Mouse (Mus musculus) lung, postnatal 25 days (tissue): ENCODE results near the gene 2310007B03Rik.
A peak's percentile ranks its signal among the peaks of the same experiment; 100 is the strongest.

Source experiments
- DNase-seq: peaks from one replicate; pipeline ENCODE4 v3.0.0; 2022; ENCODE audit warnings: low spot score

Gene 2310007B03Rik

DNA sequence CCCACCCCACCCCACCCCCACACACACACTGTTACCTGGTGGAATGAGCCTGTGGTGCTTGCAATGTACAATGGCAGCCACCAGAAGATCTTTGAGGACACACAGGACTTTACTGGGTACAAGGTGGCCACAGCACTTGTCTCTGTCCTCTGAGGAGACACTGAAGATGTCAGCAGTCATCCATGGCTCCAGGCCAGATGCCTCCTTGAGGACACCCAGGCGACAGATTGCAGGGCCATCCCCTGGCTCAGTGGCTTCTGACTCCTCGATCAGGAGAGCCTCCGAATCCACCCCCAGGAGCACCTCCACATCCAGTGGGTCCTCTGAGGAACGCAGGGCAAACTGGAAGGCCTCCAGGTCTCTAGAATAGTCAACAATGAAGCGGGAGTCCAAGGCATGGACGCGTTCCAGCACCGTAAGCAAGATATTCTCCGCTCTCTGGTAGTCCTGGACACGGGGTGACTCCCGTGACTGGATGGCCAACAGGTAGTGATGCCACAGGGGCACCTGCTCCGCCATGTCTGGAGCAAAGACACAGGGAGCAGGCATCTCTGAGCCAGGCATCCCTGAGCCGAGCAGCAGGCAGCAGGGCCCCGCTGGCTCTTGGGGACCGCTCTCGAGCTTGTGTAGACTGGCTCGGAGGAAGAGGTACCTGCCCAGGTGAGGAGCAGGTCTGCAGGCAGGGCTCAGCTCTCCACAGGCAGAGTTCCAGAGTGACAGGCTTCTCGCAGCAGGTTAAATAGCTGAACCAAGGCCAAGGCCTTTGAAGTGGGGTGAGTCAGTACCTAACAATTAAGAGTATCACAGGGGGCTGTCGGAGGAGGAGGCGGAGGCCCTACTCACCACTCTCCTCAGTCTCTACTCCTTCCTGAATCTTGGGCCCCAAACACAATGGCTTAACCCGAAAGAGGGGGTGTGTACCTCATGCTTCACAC, 915 bp downstream of the 2310007B03Rik start:
- DNase-seq = peak; percentile 86

GRCm38 (mm10) chr1:93158916-93159315, 1.8 kb downstream of the 2310007B03Rik start:
- DNase-seq = no peak

GRCm38 (mm10) chr1:93157566-93157965, 3.2 kb downstream of the 2310007B03Rik start:
- DNase-seq = peak; percentile 73

GRCm38 (mm10) chr1:93150907-93151661, 9.7 kb downstream of the 2310007B03Rik start:
- no peak for DNase-seq

- DNase-seq = no peak
Measured at GRCm38 (mm10) chr1:93144176-93144575, 16.6 kb downstream of the 2310007B03Rik start.

DNA sequence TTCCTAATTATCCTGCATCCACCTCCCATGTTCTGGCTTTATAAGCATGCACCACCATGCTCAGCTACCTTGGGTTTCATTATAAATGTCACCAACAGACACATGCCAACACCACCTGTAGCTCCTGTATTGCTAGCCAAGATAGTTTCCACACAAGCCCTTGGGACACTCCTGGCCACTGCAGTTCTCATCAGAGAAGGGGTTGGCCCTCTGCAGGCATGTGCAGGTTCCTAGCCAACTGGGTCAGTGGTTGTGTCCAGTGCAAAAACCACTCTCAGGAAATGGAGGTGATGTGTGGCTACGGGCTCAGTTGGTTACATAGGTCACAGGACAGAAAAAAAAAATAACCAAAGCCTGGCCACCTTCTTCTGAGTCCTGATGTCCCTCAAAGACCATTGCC, 17.9 kb downstream of the 2310007B03Rik start:
- no peak for DNase-seq

- DNase-seq = no peak
Measured at GRCm38 (mm10) chr1:93139713-93140112, 21.0 kb downstream of the 2310007B03Rik start.

GRCm38 (mm10) chr1:93138534-93138933, 22.2 kb downstream of the 2310007B03Rik start:
- no peak for DNase-seq

DNA sequence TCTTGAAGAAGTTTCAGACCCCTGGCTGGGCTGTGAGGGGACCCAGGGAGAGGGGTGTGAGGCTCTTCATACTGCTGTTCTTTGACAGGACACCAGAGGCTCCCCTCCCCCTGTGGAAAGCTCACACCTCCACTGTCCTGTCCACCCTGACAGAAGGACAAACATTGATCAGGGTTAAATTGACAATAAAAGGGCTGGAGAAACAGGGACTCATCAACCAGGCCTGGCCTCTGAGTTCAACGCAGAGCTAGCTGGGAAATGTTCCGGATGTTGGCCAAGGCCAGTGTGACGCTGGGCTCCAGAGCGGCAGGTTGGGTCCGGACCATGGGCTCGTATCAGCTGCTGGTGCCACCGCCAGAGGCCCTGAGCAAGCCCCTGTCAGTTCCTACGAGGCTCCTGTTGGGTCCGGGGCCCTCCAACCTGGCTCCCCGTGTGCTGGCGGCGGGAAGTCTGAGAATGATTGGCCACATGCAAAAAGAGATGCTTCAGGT, 25.7 kb downstream of the 2310007B03Rik start, which contains the start of gene Agxt:
TSS of gene Agxt (plus strand) at position 205 of the 491 bp plus-strand sequence.
- no peak for DNase-seq

- DNase-seq = peak; percentile 73
Measured at GRCm38 (mm10) chr1:93132676-93133075, 28.1 kb downstream of the 2310007B03Rik start.

GRCm38 (mm10) chr1:93130242-93130983, 30.3 kb downstream of the 2310007B03Rik start:
- peak; percentile 82 for DNase-seq

DNA sequence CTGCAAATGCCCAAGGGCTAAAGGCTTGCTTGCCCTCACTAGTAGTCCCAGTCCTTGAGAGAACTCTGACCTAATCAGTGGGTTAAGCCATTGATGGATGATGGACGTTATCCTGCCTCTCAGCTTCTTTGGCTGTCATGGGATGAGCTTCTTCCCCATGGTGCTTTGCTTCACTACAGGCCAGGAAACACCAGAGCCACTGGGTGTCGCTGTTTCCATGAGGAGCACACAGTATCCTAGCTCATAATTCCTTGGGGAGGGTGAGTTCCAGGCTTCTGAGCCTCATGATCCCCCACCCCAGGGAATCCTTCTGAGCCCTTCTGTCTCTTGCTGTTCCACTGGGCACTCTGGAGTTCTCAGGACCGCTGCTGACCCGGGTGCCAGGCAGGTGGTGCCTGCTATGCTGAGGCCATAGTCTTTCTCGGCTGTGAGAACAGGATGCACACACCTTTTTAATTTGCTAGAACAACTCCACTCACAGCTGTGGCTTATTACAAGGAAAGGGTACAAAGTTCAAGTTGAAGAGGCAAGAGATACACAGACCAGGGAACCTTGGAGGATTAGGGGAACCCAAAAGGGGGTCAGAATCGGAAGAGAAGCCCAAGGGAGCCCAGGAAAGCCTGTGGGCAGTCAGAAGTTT, 31.9 kb downstream of the 2310007B03Rik start:
- peak; percentile 51 for DNase-seq

DNA sequence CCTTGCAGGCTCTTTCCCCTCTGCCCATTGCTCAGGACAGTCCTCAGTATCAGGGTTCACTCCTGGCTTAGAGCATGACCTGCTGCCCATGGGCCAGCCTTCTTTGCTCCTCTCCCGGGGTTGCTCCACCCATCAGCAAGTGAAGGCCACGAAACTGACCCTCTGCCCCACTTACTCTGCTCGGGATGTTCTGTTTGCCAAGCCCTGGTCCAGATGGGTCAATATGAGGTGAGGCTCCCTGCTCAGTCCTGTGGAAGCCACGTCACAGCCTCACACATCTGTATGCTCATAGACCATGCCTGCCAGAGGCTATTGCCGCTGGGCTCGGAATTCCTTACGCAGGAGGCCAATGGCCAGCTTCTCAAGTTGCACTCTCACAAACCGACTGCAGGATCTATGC, 32.5 kb downstream of the 2310007B03Rik start:
- no peak for DNase-seq

- peak; percentile 29 for DNase-seq
Measured at GRCm38 (mm10) chr1:93125256-93125655, 35.5 kb downstream of the 2310007B03Rik start.

- DNase-seq = no peak
Measured at GRCm38 (mm10) chr1:93124066-93124465, 36.7 kb downstream of the 2310007B03Rik start.

GRCm38 (mm10) chr1:93123179-93123854, 37.4 kb downstream of the 2310007B03Rik start:
- no peak for DNase-seq

DNA sequence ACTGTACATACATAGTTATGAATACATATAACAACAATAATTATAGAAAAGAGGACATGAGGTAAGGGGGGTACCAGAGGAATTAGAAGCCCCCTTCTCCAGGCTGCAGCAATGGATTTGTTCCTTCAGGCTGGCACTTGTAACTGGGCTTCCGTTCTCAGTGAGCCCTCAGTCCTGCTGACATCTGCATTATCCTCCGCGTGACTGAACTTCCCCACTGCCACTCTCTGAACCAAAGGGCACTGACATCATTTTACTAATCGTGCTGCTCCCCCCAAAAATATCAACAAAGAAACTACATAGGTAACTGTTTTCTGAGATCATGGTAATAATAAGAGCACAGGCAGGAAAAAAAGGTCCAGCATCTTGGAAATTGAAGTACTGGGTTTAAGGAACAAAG, 41.9 kb downstream of the 2310007B03Rik start:
- no peak for DNase-seq

DNA sequence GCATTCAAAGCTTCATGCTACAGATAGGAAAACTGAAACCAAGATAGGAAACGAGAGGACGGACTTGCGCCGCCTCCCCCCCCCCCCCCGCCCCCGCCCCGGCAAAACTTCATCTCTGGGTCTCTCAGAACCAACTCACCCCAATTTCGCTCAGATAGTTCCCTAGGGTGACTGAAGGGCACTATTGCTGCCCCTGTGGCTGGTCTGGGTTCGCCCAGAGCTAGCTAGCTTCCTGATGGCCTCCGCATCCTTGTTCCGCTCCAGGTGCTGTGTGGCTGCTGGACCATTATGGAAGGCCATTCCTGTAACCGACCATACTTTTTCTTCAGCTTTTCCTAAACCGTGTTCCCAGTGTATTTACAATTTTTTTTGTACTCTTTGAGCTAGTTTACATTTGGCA, 45.3 kb downstream of the 2310007B03Rik start:
- no peak for DNase-seq

GRCm38 (mm10) chr1:93114713-93115463, 45.9 kb downstream of the 2310007B03Rik start:
- DNase-seq = peak; percentile 61

DNA sequence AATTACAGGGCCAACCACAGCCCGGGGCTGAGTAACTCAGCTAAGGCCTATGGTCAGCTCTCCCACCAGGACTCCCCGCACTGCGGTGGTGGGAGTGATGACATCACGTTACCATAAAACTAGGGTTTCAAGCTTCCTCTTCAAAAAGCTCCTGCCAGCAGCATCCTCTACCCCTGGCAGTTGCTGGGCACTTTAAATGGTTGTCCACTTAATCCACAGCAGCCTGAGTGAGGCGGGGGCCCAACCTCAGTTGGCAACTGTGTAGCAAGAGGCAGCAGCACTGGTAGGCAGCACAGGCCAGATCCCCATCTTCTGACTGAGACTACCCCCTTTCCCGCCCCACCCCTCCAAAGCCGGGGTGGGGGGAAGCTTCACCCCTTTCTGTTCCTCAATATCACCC, 58.0 kb downstream of the 2310007B03Rik start:
- DNase-seq = no peak
